Mouse (Mus musculus) brain, adult 2 months (tissue): ENCODE data around the gene Camk1.

Source experiments
- DNase-seq: peaks from one replicate; pipeline ENCODE4 v3.0.0; 2011; ENCODE audit warnings: low read depth, low spot score

Camk1 gene

GRCm38 (mm10) chr6:113306322-113306985 is 37.3 kb downstream of the Camk1 start:
- DNase-seq, result peak; percentile 100

GRCm38 (mm10) chr6:113302258-113302657 is 41.5 kb downstream of the Camk1 start:
- peak; percentile 56 for DNase-seq

- no peak for DNase-seq
Observed at GRCm38 (mm10) chr6:113301350-113301749, 42.4 kb downstream of the Camk1 start.

GRCm38 (mm10) chr6:113296639-113297038 is 47.1 kb downstream of the Camk1 start:
- DNase-seq, result no peak

- DNase-seq, result no peak
Observed at GRCm38 (mm10) chr6:113296046-113296445, 47.7 kb downstream of the Camk1 start.

- no peak for DNase-seq
Observed at GRCm38 (mm10) chr6:113292938-113293337, 50.8 kb downstream of the Camk1 start.

- no peak for DNase-seq
Observed at GRCm38 (mm10) chr6:113290346-113290745, 53.4 kb downstream of the Camk1 start.

GRCm38 (mm10) chr6:113289346-113289745 is 54.4 kb downstream of the Camk1 start:
- DNase-seq, result no peak

- DNase-seq, result peak; percentile 86
Observed at GRCm38 (mm10) chr6:113287236-113287635, 56.5 kb downstream of the Camk1 start.

- no peak for DNase-seq
Observed at GRCm38 (mm10) chr6:113286316-113286715, 57.5 kb downstream of the Camk1 start.

- DNase-seq, result no peak
Observed at GRCm38 (mm10) chr6:113284931-113285330, 58.9 kb downstream of the Camk1 start.
